Mouse (Mus musculus): Measurements from ENCODE around the gene Layn.

Gene Layn

DNA sequence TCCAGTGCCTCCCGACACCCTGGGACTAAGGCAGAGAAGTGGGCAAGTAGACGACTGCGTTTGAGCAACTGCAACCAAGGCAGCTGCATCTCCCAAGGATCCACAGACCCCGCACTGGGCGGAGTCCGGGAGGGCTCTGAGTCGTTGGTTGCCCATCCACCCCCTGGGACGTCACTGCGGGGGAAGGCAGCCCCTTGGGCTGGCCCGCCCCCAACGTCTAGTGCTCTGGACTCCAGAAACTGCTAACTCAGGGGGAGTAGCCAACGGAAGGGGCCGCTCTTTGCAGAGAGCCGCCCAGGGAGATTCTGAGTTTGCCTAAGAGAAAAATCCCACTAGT is at the start of gene Layn:
Layn (minus strand) TSS at position 116 of the 337 bp plus-strand sequence.
- in situ Hi-C loops (cut with MboI; ENCODE audit: low sequenced_read_pairs): no loop called here

GRCm38 (mm10) chr9:51114767-51115166 is 37.9 kb upstream of the Layn start:
- in situ Hi-C loops (cut with MboI; ENCODE audit: low sequenced_read_pairs): no loop called here

- in situ Hi-C loops (cut with MboI; ENCODE audit: low sequenced_read_pairs): no loop called here
Measured at GRCm38 (mm10) chr9:51105751-51106150, 28.9 kb upstream of the Layn start.

DNA sequence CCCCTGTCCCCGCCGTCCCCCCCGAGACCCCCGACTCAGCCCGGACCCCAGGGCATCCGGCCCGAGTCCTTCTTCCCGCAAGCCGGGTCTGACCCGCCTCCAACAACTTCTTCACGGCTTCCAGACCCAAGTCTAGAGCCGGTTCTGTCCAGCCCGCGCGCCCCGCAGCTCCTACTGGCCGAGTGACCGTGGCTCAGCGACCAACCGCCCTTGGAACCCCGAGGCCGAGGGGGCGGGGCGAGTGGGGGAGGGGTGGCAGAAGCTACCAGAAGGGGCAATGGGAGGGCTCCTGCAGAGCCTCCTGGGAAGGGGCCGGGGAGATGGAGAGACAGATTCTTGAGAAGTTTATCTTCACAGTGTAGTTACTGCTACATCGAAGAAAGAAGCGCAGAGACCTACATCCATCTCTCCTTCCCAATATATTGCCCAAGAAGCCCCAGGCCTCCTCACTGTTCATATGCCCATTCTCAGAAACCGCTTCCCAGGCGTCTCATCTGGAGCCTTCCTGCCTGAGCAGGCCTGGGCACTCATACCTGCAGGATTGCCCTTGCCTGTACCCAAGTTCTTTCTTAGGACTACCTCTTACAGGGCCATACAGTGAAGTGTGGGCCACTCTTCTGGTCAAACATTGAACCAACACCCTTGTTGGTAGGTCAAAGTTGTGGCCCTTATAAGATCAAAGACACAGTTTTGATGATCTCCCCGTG is 27.1 kb upstream of the Layn start:
- in situ Hi-C loops (cut with MboI; ENCODE audit: low sequenced_read_pairs): no loop called here

DNA sequence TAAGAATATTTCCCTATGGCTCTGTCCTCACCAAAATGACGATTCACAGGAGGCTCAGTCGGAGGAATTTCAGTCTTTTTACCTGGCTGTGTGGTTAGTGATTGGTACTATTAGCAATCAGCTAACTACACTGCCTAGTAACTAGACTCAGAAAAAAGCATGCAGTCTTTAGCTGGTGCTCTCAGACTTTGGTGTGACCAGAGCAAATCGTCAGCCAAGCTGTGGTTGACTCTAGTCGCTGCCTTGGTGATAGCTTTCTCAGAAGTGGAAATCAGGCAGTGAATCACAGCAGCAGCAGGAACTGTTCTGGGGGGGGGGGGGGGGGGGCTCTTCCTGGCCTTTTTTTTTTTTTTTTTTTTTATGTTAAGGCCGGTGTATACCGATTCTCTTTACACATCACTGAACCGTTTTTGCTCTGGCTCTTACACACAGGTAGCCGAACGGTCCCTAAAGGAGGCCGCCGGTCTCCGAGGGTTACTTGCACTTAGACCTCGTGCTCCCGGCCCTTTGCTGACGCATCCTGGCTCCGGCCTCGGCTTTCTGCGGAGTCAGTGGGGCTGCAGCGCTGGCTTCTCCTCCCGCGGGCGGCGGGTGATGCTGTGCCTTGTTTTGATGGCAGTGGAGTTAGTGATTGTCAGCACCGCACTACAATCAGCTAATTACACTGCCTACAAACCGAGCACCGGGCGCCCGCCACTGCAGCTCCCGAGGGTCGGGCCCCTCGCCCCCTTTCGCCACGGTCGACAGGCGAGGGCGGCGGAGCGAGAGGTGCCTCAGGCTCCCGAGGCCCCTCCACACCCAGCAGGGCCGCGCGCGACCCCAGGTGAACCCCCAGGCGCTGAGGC is 26.3 kb upstream of the Layn start:
- in situ Hi-C loops (cut with MboI; ENCODE audit: low sequenced_read_pairs): no loop called here

DNA sequence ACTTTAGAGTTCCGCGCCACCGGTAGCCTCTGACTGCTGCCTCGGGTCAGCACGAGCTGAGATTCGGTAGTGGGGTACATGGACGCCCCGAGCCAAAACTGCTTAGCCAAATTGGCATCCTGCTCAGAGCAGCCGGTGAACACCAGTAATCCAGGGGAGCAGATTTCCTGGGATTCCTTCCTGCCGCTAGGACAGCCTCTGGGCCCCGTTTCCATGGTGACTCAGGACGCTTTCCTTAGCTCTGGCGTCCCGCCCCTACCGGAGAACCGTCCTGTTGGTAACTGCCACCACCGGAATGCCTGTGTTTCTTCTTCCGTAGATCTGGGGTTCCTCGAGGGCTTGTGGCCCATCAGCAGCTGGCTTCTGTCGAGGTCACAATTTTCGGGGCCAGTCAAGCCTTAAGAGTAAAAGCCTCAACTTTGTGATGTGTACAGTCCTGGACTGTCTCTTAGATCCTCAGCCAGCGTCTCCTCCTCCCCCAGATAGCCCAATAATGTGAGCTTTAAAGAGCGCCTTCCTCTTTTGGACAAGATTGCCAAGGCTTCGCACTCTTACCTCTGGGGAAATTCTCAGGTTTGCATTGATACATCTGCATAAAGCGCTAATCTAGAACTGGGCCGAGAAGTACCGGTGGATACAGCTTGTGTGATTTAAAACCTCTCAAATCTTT is 25.0 kb upstream of the Layn start, which contains the start of gene 4833427G06Rik:
4833427G06Rik (minus strand) TSS at position 323 of the 670 bp plus-strand sequence.
- in situ Hi-C loops (cut with MboI; ENCODE audit: low sequenced_read_pairs): no loop called here

DNA sequence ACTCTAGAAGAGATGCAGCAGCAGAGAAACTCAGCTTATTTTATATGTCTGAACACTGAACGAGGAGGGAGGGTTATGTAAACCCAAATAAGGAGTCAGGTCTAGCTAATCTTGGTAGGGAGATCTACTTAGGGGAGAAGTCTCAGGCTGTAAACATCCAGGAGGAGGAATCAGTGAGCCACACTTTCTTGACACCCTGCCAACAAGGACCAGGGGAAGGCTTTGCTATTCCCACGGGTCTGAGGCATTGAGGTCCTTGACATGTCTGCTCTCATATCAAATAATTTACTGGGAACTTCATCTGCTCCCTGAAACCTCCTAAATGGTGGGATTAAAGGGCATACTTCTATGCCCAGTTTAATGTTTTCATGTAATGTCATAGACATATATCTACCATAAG is 19.4 kb upstream of the Layn start:
- in situ Hi-C loops (cut with MboI; ENCODE audit: low sequenced_read_pairs): no loop called here

DNA sequence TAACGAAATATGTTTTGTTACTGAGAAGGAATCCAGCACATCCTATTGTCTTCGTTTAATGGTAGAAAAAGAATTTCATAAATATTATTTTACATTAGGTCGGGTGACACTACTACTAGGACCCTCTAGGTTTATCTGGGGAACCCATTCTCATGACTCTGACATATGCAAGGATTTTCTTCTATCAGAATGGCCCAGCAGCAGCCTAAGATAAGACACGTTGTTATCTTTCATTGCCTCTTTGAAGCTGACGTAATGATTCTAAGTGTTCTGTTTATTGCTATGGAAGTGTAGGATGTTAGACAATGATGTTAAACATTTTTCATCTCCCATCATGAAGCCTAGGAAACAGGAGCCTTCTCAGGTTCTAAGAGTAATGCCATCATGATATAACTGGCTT is 16.8 kb upstream of the Layn start:
- in situ Hi-C loops (cut with MboI; ENCODE audit: low sequenced_read_pairs): no loop called here

- in situ Hi-C loops (cut with MboI; ENCODE audit: low sequenced_read_pairs): no loop called here
Measured at GRCm38 (mm10) chr9:51081614-51082013, 4.7 kb upstream of the Layn start.

- in situ Hi-C loops (cut with MboI; ENCODE audit: low sequenced_read_pairs): no loop called here
Measured at GRCm38 (mm10) chr9:51076300-51076978, 455 bp downstream of the Layn start.

DNA sequence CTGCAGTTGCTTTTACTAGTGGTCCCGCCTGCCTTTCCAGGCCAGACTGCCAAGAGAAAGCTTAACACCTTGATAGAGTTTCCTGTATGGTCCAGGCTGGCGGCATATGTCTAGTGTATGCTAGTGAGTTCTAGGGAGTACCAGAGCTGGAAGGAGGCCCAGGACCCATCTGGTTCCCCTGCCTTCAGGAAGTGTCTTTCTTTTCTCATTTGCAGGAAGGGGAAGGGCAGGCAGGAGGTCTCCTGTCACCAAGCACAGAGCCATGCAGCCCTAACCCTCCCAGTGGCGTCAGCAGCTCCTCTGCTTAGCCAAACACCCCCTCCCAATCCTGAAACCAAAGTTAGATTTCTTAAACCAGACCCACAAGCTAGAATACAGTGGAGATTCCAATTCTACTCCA is 1.1 kb downstream of the Layn start:
- in situ Hi-C loops (cut with MboI; ENCODE audit: low sequenced_read_pairs): no loop called here

DNA sequence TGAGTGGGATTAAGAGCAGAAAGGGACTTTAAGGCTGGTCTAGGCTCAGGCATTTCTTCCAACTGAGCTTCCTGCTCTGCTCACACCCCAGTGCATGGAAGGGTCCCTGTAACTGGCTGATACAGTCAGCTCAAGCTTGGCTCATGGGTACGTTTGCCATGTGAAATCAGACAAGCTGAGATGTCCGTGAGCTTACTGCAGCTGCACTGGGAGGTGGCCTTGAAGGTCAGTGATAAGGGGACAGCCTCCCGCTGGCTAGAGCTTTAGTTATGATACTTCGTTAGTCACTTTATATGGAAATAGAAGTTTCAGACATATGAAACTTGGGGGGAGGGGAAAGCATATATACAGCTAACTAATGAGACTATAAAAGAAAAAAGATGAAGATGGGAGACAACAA is 6.1 kb downstream of the Layn start:
- in situ Hi-C loops (cut with MboI; ENCODE audit: low sequenced_read_pairs): no loop called here

DNA sequence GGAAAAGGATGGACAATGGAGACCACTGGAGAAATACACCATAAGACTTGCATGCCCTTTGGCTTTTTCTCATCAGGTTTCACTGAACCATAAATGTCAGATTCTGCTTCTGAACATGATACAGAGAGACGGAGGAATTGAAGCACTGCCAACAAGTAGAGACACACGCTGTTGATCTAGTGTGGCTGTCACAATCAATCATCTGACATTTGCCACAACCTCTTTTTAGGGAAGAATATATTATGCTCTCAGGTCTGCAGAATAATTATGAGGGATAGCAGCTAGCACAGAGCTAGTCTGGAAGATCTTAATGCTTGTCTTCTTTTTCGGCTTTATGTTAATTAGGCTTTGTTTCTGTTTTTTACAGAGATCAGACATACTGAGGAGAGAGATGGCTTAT is 8.7 kb downstream of the Layn start:
- in situ Hi-C loops (cut with MboI; ENCODE audit: low sequenced_read_pairs): no loop called here

DNA sequence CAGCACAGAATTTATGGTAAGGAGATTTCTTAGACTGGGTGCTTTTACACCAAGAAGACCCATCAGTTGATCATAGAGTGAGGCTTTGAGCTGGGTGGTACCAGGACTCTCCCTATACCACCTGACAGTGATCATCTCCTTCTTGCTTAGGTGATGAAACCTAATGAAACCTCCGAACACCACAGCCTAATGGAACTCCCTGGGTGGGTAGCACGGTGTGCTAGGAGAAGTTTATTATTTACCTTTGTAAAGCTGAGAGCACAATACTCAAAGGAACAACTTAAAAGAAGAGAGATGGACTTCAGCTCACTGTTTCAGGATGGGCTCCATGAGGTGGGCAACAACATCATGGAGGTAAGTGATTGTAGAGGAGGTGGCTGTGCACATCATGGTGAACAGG is 16.3 kb downstream of the Layn start, which contains the start of gene Btg4:
Btg4 (plus strand) TSS at position 301 of the 400 bp plus-strand sequence.
- in situ Hi-C loops (cut with MboI; ENCODE audit: low sequenced_read_pairs): no loop called here

DNA sequence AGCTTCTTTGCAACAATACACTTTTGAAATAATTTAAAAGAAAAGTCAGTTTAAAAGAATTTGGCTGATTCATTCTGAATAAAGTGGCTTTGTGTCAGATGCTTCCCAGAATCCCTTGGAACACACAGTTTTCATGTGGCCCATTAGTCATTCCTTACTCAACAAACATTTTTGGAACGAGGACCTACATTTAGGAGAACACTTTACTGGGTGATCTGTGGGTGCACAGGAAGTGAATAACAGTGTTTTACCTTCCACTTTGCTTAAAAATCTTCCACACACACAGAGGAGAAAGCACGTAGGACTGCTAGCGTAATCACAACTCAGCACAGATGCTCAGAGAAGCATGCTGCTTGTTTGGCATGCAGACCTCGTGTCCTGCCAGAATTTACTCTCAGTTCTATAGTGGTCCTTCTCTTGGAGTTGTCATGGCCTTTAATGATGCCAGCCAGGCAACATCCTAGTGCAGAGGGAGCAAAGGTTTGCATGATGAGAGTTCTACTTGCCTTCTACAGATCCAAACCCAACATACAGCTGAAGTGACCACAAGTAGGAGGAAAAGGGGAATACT is 17.9 kb downstream of the Layn start:
- in situ Hi-C loops (cut with MboI; ENCODE audit: low sequenced_read_pairs): no loop called here

DNA sequence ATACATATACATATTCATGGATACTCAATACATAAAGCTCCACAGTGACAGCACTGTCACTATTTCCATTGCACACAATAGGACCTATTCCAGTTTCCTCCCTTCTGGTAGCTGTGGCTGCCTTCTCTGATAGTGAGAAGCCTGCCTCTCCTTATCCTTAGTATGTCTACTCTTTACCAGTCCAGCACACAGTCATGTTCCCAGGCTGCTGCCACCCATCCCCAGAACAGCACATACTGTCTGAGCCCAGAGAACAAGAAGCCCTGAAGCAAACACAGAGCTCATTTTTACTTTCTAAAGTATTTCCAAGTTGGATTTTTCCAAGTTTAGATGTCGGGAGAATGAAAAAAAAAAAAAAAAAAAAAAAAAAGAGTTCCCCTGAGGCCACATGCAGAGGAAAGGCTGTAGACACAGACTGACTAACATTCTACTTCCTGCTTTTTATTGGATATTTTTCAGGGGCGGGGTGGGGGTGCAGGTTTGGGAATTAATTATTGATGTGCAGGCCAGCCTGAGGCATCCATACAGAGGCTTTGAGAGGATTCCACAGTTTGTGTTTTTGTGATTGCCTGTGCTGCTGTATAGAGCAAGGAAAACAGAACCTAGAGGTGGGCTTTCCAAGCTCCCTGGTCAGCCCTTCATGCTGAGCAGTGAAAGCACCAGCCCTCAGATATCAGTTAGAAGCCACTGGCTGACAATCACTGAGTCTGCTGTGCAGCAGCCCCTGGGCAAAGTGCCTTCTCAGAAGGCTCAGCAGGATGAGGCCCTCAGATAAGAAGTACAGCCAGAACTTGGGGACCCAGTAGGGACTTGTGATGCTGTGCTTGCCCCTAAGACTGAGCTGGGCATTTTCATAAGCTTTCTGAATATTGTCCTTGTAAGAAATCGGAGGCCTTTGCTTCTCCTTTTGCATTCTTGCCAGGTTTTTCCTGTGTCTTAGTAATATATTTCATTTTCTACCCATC is 20.3 kb downstream of the Layn start:
- in situ Hi-C loops (cut with MboI; ENCODE audit: low sequenced_read_pairs): no loop called here

DNA sequence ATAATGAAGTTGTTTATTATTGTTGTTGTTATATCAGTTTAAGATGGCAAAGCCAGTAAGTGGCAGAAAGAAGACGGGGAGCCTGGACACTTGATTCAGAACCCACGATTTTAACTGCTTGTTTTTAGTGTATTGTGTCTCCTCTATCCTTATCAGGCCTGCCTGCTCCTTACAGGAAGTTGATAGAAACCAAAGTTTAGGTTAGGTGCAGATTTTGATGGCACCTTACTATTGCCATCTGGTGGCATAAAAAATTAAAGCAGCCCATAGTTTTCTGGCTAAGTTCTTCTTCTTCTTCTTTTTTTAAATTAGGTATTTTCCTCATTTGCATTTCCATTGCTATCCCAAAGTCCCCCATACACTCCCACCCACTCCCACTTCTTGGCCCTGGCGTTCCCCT is 24.7 kb downstream of the Layn start:
- in situ Hi-C loops (cut with MboI; ENCODE audit: low sequenced_read_pairs): no loop called here

- in situ Hi-C loops (cut with MboI; ENCODE audit: low sequenced_read_pairs): no loop called here
Measured at GRCm38 (mm10) chr9:51042136-51042535, 34.8 kb downstream of the Layn start.

GRCm38 (mm10) chr9:51041491-51041980 is 35.4 kb downstream of the Layn start:
- in situ Hi-C loops (cut with MboI; ENCODE audit: low sequenced_read_pairs): no loop called here

Data from CH12F3 (cell line).